Mouse (Mus musculus) left cerebral cortex, adult 11 months (tissue): ENCODE results near the gene 2310022B05Rik.
A peak's percentile ranks its signal among the peaks of the same experiment; 100 is the strongest.

ENCODE experiments used
- DNase-seq: peaks from one replicate; pipeline ENCODE4 v3.0.0; 2022; ENCODE audit warnings: low spot score

Gene 2310022B05Rik

DNA sequence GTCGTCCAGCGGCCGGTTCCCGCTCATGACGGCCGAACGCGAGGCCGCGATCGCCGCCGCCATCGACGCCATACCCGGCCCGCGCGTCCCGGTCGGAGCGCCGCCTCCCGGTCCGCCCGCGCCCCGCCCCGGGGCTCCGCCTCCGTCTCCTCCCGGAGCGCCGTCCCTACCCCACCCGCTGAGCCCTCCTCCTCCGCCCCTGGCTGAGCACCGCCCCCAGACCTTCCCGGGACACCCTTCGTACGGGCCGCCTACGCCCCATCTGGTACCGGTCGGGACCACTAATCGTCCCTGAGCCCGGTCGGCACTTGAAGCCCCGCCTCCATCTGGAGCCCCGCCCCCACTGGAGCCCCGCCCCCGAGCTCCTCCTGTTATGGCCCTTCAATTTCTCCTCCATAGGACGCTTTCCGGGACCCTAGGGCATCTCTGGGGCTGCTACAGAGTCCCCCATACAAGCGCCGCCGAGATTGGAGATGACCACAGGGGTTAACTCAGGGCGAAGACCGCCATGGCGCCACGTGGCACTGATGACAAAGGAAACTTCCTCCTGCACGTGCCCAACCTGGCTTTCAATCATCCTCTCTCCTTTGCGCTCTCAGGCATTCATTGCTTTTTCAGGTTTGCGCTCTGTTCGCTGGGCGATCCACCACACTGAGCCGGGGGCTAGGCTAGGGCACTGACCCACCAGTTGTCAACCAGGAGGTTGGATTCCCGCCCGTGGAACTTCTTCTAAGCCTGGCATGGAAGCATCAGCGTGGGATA, at the start of gene 2310022B05Rik:
Gene 2310022B05Rik, minus strand, starts transcription at position 258 of the 762 bp plus-strand sequence.
- peak; percentile 73 for DNase-seq

DNA sequence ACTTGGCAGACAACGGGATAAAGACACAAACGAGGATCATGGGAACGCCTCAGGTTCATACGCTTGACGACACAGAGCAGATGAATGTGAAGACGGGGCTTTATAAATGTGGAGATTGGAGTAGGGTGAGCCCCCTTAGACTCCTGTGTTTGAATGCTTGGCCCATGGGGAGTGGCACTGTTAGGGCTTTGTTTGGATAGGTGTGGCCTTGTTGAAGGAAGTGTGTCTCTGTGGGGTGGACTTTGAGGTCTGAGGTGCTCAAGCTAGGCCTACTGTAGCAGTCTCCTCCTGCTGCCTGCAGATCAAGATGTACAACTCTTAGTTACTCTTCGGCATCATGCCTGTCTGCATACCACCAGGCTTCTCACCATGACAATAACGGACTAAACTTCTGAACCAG, 42.7 kb upstream of the 2310022B05Rik start:
- no peak for DNase-seq

DNA sequence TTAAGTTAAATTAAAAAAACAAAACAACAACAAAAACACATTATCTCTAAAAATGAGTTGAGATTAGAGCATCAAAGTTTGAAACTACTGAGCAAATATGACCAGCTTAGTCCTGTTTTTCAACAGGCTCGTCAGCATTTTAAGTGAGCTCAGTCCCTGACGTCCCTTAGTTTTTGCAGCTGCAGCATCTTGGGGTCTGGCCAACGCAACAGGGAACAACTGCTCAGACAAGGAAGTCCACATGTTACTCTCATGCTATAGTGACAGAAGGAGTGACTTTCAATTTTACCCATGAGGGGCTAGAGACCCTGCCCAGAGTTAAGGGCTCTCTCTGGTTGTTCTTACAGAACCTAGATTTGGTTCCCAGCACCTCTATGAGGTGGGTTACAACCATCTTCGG, 41.2 kb upstream of the 2310022B05Rik start:
- no peak for DNase-seq

DNA sequence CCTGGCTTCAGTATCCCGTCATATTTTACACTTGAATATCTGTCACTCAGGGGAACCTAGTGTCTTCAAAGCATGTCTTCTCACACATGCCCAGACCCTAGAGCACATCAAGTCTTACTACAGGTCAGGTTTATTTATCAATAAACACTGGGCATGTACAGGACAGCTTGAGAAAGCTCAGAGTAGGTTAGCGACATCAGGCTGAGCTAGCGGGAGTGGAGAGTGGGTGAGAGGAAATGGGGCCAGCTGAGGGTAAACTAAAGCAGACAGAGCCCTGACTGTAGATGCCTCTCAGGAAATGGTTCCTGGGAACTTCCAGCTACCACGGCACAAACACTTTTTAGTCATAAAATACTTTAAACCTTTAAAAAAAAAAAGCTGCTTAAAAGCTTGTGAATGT, 40.4 kb upstream of the 2310022B05Rik start:
- no peak for DNase-seq

DNA sequence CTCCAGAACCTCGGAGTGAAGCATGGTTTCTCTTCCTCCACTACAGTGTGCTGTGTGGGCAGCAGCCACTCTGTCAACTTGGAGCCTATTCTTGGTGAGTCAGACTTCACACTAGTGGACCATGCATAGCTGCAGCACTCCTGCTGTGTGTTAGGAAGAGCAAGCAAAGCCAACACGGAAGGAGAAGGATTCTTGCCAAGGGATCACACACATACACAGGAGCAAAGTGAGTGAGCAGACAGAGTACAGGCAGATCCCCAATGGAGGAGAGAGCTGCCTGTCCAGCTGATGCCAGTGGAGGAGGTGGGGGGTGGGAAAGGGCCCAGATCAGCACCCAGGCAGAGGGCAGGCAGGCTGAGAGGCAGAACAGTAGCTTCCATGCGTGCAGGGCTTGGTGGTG, 39.0 kb upstream of the 2310022B05Rik start:
- DNase-seq: no peak

DNA sequence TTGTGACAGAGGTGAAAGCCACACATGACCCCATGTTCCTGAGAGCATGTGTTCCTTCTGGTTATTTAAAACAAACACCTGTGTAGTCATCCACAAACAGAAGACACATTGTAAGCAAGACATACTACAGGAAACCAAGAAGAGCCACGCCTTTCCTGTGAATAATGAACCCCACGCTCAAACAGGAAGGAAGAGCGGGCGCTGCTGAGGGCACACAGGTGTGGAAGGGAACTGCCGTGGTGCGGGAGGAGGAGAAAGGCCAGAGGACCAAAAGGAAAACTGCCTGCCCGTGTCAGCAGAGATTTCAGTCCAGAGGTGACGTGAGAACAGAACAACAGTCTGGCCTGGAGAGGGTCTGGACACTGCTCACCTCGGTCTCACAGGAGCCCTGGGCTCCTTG, 37.9 kb upstream of the 2310022B05Rik start:
- no peak for DNase-seq

DNA sequence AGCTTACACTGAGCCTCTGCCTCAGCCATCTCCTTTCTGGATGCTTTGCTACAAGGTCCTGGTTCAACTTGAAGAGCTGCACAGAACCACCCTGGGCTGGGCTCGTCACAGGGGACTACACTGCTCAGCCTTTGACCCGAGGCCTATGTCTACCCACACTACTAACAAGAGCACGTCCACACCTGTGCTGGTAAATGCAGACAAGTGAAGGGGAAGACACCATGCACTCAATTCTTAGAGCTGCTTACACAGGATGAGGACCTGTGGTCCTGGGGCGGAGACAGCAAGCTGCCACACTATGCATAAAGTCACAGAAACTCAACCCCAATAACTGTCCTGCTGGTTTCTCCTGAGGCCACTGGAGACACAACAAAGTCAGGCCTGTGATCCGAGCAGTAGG, 37.1 kb upstream of the 2310022B05Rik start:
- no peak for DNase-seq

DNA sequence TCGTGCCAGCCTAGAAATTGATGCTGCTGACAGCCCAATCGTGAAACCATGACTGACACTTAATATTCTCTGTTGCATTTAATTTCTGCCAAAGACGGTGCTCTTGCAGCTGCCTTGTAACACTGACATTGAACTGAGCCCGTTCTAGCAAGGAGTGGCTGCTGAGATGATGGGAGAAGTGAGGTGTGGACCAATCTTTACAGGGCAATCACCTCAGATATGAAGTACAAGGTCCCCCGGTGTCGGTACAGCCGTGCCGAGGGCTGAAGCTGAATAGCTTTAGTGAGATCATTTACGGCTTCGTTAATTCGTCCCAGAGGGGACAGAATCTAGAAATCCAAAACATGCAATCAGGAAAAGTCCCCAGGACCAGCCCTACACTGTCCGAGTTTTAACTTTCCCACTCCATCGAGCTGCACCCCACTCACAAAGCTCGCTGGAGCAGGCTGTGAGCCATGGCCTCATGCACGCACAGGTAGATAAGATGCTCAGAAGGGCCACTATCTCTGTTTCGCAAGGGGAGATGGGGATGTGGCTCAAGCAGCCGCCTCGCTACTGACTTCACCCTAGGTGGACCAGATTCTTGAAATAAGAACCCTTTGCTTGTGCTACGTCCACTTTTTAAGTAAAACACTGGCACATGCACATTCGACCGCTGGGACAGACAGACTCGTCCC, 32.4 kb upstream of the 2310022B05Rik start:
- DNase-seq: no peak

DNA sequence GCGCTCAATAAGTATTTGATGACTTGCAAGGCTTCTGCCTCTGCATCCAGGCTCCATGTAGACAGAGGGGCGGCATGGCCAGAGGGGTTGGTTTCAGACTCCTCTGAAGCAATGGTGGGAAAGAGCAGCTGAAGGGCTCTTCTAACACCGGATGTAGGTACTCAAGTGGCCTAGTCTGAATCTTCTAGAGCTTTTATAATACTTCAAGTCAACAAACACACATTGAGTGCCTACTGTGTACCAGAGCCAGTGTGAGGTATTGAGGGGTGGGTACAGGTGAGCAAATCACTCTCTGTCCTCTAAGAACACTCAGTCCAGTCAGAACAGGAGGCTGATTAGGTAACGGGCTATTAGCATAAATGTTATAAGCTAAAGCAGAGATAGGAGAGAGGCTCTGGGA, 28.5 kb upstream of the 2310022B05Rik start:
- DNase-seq: no peak

DNA sequence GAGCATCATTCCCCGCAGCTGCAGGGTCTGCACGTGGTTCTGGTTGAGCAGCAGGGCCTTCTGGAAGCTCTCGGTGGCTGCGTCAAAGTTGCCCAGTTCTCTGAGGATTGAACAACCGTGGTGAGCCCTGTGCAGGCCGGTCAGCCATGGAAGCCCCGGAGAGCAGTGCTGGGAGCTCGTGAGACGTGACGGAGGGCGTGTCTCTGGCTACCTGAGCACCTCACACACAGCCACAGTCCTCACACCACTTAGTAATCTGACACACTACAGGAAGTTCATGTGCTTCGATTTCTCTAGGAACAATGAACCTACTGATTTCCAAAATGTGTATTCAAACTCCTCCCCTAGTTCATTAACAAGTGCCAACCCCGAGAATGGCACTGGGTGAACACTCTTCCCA, 25.7 kb upstream of the 2310022B05Rik start:
- DNase-seq: no peak

DNA sequence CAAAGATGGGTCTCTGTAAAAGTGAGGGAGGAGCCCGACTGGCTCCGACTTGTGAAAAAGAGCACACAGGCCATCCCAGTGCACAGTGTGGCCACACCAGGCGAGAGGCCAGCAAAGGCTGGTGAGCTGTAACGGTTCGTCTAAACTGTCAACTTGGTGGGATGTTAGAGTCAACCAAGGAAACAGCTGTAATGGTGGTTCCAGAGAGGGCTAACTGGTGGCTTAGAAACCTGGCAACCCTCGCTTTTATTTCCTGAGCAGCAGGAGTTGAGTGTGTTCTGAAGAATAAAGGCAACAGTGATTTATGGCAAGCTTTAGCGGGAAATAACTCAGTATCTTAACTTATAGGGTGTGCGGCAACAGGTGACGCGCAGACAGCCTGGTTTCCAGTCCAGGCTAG, 19.0 kb upstream of the 2310022B05Rik start:
- no peak for DNase-seq

DNA sequence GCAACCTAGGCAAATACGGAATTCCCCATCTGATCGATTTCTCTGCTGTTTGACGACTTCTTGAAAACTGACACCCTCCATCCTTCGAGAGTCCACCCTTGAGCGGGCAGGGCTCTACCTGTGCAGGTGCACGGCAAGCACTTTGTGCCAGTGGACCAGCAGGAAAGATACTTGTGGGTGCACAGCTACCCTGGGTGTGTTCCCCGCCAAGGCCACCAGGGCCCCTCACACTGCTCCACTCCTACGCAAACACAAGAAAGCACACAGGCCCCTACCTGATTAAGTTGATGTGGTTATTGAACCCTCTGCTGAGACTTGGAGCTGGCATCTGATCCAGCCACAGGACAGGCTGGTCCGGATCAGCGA, 18.6 kb upstream of the 2310022B05Rik start:
- DNase-seq: no peak

DNA sequence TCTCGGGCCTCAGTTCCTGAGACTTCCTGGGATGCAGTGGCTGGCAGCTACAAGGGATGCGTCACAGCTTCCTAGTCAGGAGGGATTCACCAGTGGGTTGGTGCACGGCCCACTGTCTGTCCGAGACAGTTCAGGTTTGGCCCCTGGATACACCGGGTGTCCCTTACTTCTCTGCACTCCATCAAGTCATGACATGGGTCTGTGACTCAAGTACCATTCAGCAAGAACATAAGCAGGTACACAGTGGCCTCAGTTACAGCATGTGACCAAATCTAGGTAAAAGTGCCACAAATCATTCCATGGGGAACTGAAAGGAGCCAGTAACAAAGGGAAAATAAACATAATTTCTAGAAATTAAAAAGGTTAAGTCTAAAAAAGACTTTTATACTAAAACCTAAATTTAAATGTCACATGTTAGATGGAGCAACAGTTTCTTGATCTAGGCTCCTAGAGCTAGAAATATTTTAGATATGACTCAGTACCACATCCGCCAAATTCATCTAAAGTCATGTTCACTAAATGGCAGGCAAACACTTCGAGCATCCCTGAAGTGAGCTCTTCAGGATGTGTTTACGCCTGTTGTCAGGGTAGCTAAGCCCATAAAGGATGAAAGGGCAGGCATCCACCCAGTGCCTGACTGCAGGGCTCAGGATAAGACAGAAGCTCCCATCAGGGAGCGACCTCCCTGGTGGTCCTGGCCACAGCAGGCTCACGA, 18.1 kb upstream of the 2310022B05Rik start:
- DNase-seq: no peak

DNA sequence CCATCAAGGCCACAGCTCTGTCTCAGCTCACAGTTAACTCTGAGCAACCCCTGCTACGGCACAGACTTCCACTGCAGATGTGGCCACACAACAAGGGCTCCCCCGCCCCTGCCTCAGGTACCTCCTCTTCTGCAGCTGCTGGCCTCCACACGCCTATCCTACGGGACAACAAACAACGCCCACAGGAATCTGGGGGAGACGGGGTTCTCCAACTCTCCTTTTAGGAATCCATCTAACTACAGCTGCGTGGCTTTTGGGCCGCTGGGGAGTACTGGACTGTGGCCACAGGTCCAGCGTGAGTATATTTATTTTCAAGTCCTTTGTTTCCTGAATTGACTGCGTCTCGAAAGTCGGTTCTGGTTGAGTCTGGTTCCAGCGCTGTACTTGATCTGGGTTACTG, 15.1 kb upstream of the 2310022B05Rik start:
- no peak for DNase-seq

DNA sequence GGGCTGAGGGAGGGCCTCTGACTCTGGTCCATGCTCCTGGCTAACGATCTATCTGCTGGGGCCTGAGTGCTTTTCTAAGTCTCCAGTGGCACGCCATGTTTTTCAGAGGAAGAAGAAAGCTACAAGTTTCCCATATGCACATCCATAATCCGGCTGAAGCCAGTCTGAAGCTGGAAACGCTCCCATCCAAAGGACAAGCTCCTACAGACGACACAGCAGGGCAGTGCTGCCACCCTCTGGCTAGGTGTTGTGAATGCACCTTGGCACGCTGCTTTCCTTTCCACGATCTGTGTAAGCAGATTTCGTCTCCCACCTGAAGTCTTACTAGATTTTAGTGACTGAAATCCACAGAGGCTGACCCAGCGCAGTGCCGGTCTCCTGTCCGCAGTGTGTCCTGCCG, 14.3 kb upstream of the 2310022B05Rik start:
- peak; percentile 85 for DNase-seq

DNA sequence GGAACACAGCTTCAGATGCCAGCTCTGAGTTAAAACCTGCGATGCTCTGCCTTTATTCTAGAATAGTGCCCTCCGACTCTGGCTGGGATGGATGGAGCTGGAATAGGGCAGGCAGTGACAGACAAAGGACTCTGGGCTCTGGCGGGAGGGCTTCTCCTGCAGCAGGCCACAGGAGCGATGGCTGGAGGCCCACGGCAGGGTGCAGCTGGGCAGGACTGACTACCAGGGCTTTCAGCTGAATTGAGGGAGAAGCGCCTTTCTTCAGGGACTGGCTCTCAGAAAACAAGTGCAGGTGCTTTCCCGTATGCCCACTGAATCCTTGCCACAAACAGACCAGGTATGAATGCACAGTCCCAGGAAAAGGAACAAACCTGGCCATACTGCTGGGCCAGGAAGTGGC, 13.9 kb upstream of the 2310022B05Rik start:
- no peak for DNase-seq

DNA sequence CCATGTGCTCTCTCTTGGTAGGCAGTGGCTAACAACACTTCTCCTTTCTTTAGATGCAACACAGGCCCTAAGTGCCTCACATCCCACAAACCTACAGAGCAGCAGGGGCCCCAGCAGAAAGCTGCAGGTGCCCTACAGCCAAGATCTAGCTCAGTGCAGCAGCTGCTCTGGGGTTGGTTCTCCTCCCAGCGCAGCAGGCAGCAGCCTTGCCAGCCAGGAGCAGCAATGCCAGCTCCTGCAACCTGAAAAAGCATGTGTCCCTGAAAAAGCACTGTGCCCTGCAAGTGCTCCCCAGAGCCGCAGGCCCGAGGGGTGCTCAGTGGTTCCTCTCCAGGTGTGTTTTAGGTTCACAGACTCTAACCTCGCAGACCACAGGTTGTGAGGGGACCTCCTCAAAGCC, 13.5 kb upstream of the 2310022B05Rik start:
- no peak for DNase-seq

DNA sequence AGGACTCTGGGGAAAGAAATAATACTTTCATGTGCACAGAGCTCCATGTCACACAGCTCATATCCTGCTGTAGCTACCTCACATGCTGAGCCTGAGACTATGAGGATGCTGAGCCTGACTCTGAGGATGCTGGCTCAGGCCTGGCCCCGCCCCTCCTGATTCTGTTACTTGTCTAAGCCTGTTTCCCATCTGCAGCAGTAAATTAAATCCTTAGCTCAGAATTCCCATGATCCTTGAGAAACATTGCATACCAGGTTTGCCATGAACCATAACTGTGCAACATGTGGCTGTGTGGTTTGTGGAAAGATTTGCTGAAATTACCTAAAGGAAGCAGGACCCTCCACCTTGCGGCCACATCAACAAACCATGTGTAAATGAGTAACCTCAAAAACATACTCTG, 9.2 kb upstream of the 2310022B05Rik start:
- DNase-seq: no peak

DNA sequence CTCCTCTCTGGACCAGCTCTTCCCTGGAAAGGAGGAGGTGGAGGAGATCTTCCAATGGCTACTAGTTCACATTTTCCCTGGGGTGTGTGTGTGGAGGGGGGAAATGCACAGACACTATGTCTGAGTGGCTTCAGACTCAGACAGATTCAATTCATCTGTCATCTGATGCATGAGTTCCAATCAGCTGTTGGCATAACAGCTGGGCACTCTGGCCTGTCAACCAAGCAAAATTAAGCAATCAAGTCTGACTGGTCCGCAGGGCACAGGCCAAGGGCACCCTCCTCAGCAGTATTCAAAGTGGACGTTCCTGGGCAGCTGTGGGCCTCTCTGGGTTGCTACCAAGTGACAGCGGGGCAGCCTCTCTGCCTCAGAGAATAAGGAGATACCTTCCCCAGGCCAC, 5.6 kb upstream of the 2310022B05Rik start:
- no peak for DNase-seq

DNA sequence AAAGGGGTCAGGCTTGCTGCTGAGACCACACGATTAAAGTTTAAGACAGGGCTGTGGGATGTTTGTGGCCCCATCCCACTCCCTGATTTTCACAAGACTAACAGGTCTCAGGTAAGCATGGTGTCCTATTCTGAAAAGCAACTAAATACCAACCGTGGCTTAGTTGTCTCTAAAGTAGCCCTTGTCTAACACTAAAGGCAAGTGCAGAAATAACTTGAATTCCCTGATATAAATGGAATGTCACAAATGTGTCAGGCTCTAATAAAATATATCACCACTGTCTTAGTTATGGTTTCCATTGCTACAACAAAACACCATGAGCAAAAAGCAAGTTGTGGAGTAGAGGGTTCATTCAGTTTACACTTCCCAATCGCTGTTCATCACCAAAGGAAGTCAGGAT, 1.2 kb upstream of the 2310022B05Rik start:
- DNase-seq: no peak

DNA sequence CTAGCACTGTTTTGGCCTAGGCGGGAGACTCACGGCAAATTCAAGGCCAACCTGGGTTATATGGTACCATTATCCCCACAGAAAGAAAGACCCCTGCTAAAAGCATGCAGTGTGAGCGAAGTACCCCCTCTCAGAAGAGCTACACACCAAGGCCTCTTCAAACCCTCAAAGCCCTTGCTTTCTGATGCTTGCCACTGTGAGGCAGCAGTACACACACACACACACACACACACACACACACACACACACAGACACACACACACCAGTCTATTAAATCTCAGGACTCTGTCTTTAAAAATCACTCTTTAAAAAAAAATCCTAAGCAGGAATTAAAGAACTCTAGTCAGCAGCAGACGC, 683 bp upstream of the 2310022B05Rik start:
- DNase-seq: no peak

DNA sequence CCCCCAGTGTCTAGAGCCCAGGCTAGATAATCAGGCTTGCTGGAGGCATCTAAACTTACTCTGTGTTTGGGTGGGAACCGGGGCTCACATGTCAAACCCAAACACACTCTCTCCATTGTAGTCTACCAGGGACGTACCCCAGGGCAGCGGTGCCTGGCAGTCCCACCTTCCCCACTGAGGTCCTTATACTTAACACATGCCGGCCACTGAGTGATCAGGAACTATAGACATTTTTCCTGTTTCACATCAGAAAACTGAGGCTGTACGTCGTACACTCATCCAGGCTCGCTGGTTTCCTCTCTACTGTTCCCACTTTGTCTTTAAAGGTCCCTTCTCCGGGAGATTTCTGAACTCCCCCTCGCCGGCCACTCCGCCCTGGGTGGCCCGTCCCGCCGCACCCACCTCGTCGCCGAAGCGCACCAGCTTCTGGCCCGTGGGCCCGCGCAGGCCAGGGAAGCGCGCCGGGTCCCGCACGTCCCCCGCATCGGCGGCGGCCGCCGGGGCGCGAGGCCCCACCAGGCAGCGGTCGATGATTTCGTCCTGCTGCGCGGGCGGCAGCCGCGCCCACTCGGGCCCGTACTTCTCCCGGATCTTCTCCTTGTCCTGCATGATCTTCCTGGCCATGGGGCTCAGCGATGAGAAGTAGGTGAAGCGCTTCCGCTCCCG, 590 bp downstream of the 2310022B05Rik start:
- DNase-seq: no peak

DNA sequence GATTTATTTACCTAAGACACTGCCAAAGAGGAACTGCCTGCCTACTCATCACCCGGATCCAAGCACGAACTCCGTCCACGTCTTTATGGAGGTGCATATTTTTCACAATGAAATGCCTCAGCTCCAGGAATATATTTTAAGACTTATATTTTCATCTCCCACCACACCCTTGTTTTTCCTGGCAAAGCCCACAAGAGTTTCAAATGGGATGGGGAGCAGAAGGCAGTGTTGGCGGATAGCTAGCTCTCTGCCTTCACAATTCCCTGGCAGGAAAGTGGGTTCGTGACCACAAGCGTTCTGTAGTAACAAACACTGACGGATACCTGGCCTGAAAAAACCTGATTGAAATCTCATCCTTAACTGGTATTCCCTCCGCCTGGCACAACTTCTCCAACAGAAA, 1.4 kb downstream of the 2310022B05Rik start:
- no peak for DNase-seq
